Mouse (Mus musculus) neural tube, embryonic 12.5 days (tissue): Measurements from ENCODE around the gene Mapkap1. TPM values are rescaled to one million over a fixed set of nuclear protein-coding genes. Genes with fewer than 3 reads are reported as not detected.
A peak's percentile ranks its signal among the peaks of the same experiment; 100 is the strongest.

Source experiments
- ATAC-seq: fragments of 200-750 bp; cut with Nextera tagmentation; 2 replicates; pipeline ENCODE4 v1.8.0; 2017; ENCODE audit warnings: low read depth, mild to moderate bottlenecking, moderate TSS enrichment, moderate library complexity; ENCODE audit not compliant: low FRiP score
- H3K27ac ChIP-seq: fragments of 300-500 bp; sonication (generic); 2 replicates; pipeline ENCODE4 v1.5.1; 2016
- H3K27me3 ChIP-seq: fragments of 300-500 bp; sonication (generic); replicated peaks from 2 replicates; pipeline ENCODE4 v1.6.1; 2016; ENCODE audit warnings: mild to moderate bottlenecking
- H3K36me3 ChIP-seq: fragments of 300-500 bp; sonication (generic); 2 replicates; pipeline ENCODE4 v1.6.1; 2016; ENCODE audit warnings: mild to moderate bottlenecking
- H3K4me1 ChIP-seq: fragments of 300-500 bp; sonication (generic); 2 replicates; pipeline ENCODE4 v1.6.1; 2016
- H3K4me2 ChIP-seq: fragments of 300-500 bp; sonication (generic); replicated peaks from 2 replicates; pipeline ENCODE4 v1.6.1; 2016; ENCODE audit warnings: mild to moderate bottlenecking
- H3K4me3 ChIP-seq: fragments of 300-500 bp; sonication (generic); 2 replicates; pipeline ENCODE4 v1.5.1; 2016
- H3K9ac ChIP-seq: fragments of 300-500 bp; sonication (generic); 2 replicates; pipeline ENCODE4 v1.6.1; 2016; ENCODE audit warnings: mild to moderate bottlenecking
- H3K9me3 ChIP-seq: fragments of 300-500 bp; sonication (generic); 2 replicates; pipeline ENCODE4 v1.6.1; 2016; ENCODE audit warnings: mild to moderate bottlenecking
- WGBS: fragments of 180-500 bp; shearing (Covaris S2); methylation state at CpG from one replicate; pipeline ENCODE4 v1.1.7; 2016; 5-methylcytosine and 5-hydroxymethylcytosine counted together
- polyA plus RNA-seq: library from polyadenylated mRNA; unstranded; fragments of >200 nt; fragmentation: Nextera tagmentation; extraction: Ambion mirVana; gene quantifications from 2 replicates; pipeline ENCODE4 v1.2.1, GENCODE M21; 2016

Gene Mapkap1
- polyA plus RNA-seq, 1 experiment from 2014 or later: 114 TPM

DNA sequence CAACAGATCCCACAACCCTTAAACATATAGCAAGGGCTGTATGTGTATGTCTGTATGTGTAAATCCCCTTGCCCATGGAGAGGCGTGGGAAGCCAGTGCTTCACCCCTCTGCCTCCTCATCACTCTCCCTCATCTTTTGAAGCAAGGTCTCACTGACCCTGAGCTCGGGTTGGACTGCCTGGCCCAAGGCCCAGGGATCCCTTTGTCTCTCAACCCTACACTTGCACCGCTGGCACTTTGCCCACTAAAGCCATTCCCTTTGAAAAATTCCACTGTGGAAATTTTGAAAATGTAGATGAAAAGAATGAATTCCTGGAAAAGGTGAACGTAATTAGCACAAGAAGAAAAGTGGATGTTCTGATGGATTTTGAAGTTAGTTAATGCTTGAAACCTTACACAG is 159.6 kb downstream of the Mapkap1 start:
- Histone ChIP-seq H3K4me2 (no peak overlapping the region), H3K4me3 (no peak overlapping the region), H3K9ac (no peak overlapping the region), H3K27me3 (no peaks in the 10 kb centered on the region), H3K9me3 (no peaks in the 10 kb centered on the region), H3K27ac (no peak overlapping the region), H3K4me1 (peaks cover 25% of the 10 kb centered on the region), H3K36me3 (no peaks in the 10 kb centered on the region)
- no peak for ATAC-seq
- 86% methylated on average over 4 of the region's 4 CpGs for WGBS

DNA sequence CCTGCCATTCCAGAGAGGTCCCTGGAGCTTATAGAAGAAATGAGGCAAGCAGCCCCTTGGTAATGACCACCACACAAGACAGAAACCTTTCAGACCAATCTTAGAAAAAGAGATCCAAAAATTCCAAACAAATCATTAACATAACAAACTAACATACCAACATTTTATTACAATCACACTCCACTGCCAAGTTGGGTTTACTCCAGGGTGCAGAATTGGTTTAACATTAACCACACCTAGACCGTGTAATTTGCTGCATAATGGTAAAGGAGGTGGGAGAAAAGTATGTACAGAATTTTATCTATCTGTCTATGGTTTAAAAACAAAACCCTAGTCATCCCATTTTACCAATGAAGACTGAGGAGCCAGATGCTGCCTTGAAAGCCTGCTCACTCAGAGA is 160.0 kb downstream of the Mapkap1 start:
- WGBS: 90% methylated on average over 1 of the region's 1 CpGs
- Histone ChIP-seq H3K27me3 (no peaks in the 10 kb centered on the region), H3K36me3 (no peaks in the 10 kb centered on the region), H3K27ac (no peak overlapping the region), H3K9me3 (no peaks in the 10 kb centered on the region), H3K4me1 (peaks cover 25% of the 10 kb centered on the region), H3K4me2 (no peak overlapping the region), H3K9ac (no peak overlapping the region), H3K4me3 (no peak overlapping the region)
- ATAC-seq: no peak

DNA sequence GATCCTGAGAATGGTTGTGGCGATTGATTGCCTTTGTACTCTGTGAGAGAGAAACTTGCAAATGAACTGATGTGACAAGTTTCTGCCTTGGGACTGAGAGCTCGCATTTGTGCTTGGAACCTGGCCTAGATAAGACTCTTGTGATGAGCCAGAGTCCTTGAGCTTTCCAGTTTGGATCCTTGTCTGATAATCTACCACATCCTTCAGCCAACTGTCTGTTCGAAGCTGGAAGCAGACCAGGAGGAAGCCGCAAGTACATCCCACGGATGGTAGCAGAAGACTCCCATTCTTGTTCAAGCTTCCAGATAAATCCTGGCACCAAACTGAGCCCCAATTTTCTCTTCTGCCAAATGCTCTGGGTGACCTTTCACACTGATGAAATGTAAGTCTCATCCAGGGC is 162.6 kb downstream of the Mapkap1 start:
- 87% methylated on average over 5 of the region's 5 CpGs for WGBS
- H3K27ac ChIP-seq: no peak overlapping the region
- no peaks in the 10 kb centered on the region for H3K36me3 ChIP-seq
- no peak overlapping the region for H3K9ac ChIP-seq
- no peak for ATAC-seq
- no peaks in the 10 kb centered on the region for H3K27me3 ChIP-seq
- H3K4me3 ChIP-seq: no peak overlapping the region
- H3K4me1 ChIP-seq: peaks cover 33% of the 10 kb centered on the region
- H3K4me2 ChIP-seq: no peak overlapping the region
- no peaks in the 10 kb centered on the region for H3K9me3 ChIP-seq

DNA sequence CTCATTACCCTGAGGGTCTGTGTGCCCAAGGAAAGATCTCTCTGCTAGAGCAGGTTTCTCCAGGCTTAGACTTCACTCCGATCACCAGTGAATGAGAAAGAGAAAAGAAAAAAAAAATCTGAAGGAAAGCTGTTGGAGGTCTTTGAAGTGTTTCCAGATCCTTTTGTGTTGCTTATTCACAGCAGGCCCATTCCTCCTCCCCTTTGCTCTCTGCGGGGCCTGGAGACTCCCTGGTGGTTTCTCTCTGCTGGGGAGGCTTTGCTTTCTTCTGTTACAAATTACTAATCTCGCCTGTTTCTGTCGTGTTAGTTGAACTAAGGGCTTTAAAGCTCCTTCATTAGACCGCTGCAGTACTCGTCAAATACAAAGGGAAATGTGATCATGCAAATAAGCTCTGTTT is 163.8 kb downstream of the Mapkap1 start:
- H3K9ac ChIP-seq: no peak overlapping the region
- no peak for ATAC-seq
- H3K4me2 ChIP-seq: 0 out of 2 replicates have a peak overlapping the region, but pooled peaks have one; percentile 16
- H3K9me3 ChIP-seq: no peaks in the 10 kb centered on the region
- H3K4me3 ChIP-seq: no peak overlapping the region
- H3K36me3 ChIP-seq: no peaks in the 10 kb centered on the region
- no peaks in the 10 kb centered on the region for H3K27me3 ChIP-seq
- H3K4me1 ChIP-seq: peaks cover 33% of the 10 kb centered on the region
- WGBS: 5% methylated on average over 6 of the region's 6 CpGs
- no peak overlapping the region; the same call in 1 of the 2 replicates for H3K27ac ChIP-seq

DNA sequence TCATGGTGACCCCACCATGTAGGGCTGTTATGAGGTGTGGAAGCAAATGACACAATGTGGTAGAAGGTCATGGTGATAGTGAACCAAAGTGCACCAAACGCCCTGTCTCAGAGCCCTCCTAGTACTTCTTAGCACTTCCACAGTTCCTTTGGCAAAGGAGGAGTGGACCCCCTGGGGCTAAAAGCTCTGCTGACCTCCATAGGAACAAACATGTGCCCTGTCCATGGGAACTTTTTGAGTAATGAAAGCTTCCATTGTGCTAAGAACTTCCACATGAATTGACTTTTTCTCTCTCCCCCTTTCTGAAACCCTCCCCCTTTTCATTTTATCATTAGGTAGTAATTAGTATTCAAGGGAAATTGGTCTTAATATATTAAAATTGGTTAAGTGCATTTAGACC is 164.5 kb downstream of the Mapkap1 start:
- Histone ChIP-seq H3K4me2 (no peak overlapping the region), H3K36me3 (no peaks in the 10 kb centered on the region), H3K27ac (no peak overlapping the region), H3K27me3 (no peaks in the 10 kb centered on the region), H3K4me3 (no peak overlapping the region), H3K9ac (no peak overlapping the region), H3K4me1 (peaks cover 35% of the 10 kb centered on the region), H3K9me3 (no peaks in the 10 kb centered on the region)
- WGBS: 0% methylated on average over 1 of the region's 1 CpGs
- no peak for ATAC-seq

DNA sequence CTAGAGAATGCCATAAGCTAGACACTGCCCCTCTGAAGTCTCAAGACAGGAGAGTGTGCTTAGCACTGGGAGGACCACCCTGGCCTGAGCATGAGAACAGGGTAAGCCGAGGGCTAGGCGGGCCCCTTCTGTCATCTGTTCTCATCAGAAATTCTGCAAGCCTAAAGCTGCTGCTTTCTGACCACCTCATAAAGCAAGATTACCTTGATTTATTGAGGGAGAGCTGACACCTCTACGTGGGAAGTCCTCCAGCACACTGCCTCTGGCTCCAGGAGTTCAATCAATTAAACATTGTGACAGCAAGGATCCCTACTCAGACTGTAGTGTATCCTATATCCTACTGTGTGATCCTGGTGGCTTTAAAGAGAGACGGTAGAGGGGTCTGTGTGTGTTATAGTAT is 166.5 kb downstream of the Mapkap1 start:
- Histone ChIP-seq H3K27ac (no peak overlapping the region), H3K4me2 (no peak overlapping the region), H3K4me3 (no peak overlapping the region), H3K9ac (no peak overlapping the region), H3K4me1 (peaks cover 39% of the 10 kb centered on the region), H3K36me3 (no peaks in the 10 kb centered on the region), H3K27me3 (no peaks in the 10 kb centered on the region), H3K9me3 (no peaks in the 10 kb centered on the region)
- no peak for ATAC-seq
- WGBS: 16% methylated on average over 4 of the region's 4 CpGs

DNA sequence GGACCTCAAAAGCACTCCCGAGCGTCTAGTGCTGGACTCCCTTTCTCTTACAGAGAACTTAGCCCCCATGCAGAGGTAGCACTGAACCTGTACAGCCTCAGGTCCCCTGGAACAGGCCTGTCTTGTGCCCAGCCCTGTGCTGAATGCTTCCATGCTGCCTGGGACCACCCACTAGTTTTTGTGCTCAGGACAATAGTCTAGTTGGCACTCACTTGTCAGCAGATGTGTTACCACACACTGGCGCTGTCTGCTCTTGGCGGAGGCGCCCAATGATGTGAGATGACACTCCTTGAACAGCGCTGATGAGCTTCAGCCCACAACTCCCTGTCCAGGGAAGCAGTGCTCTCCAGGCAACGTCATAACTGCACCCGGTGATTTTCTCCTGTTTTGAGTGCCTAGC is 182.0 kb downstream of the Mapkap1 start:
- H3K9me3 ChIP-seq: no peaks in the 10 kb centered on the region
- no peak overlapping the region for H3K27ac ChIP-seq
- H3K4me2 ChIP-seq: no peak overlapping the region
- no peak for ATAC-seq
- peaks cover 9% of the 10 kb centered on the region; the same call in 1 of the 2 replicates for H3K4me1 ChIP-seq
- no peak overlapping the region for H3K4me3 ChIP-seq
- H3K36me3 ChIP-seq: peaks cover 11% of the 10 kb centered on the region
- H3K27me3 ChIP-seq: no peaks in the 10 kb centered on the region
- 78% methylated on average over 8 of the region's 8 CpGs for WGBS
- no peak overlapping the region for H3K9ac ChIP-seq

DNA sequence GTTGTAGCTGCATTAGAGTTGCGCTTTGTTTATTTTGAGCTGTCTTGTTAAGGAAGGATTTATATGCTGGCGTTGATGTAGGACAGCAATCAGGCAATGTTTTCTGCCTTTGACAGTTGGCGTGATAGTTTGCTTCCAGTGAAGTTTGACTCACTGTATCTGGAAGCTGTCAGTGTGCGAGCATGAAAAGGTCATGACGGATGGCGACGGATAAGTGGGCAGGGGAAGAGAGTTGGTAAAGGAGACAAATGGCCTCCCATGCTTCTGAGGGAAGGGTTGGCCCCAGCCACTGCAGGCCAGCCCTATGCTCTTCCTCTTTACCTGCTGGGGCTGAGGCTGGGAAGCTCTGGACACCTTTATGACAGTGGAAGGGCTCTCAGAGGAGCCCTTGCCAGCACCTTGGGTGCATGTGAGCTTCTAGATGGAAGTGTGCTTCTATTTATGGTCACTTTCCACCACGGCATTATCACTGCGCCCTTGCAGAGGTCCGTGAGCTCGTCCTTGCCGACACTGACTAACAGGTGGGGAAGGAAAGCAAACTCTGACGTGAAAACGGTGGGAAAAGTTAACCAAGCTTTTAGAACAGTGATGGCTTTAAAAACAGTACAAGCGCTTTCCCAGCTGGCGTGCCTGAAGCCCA is 185.3 kb downstream of the Mapkap1 start:
- no peaks in the 10 kb centered on the region for H3K27me3 ChIP-seq
- H3K4me3 ChIP-seq: no peak overlapping the region
- ATAC-seq: no peak
- no peak overlapping the region for H3K4me2 ChIP-seq
- peaks cover 9% of the 10 kb centered on the region; the same call in 1 of the 2 replicates for H3K4me1 ChIP-seq
- H3K9ac ChIP-seq: no peak overlapping the region
- H3K9me3 ChIP-seq: no peaks in the 10 kb centered on the region
- WGBS: 79% methylated on average over 16 of the region's 16 CpGs
- no peaks in the 10 kb centered on the region for H3K36me3 ChIP-seq
- H3K27ac ChIP-seq: no peak overlapping the region

DNA sequence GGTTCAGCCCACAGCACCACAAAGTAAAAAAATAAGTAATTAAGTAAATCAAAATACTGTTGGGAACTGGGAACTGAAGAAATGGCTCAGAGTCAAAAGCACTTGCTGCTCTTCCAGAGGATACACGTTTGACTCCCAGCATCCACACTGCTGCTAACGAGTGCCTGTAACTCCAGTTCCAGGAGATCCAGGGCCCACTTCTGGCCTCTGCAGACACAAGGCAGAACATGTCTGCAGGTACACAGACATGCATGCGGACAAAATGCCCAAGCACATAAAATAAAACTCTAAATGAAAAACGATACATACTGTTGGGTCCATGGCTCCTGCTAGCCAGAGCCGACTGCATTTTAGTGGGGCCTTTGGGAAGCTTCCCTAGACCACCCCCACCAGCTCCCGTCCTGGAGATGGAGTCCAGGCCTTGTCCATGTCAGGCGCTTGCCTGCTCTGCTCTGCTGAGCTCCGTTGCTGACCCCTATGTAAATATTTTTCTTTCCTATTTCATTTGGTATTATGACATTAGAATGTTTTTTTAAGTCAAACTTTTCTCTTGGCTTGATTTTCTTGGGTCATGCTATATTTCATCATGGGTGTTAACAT is 185.9 kb downstream of the Mapkap1 start:
- Histone ChIP-seq H3K9ac (no peak overlapping the region), H3K9me3 (no peaks in the 10 kb centered on the region)
- WGBS: 77% methylated on average over 8 of the region's 8 CpGs

DNA sequence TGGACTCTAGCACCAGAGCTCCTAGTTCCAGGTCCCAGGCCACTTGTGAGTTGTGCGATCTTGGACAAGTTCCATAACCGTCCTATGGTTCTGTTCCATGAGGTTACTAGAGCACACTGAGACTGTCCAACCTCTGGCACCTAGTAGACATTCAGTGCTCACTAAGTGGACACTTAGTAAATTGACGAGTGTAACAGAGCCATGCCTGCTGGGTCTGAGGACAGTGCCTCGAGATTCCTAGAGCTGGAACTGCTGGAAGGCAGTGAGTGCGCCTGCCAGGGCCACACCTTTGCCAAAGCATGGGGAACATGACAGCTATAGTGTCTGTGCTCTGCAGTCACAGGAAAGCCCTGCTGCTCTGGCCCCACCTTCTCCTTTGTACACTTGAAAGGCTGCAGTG is 187.4 kb downstream of the Mapkap1 start:
- Histone ChIP-seq H3K36me3 (no peaks in the 10 kb centered on the region; the same call in 1 of the 2 replicates), H3K9ac (no peak overlapping the region), H3K4me3 (no peak overlapping the region), H3K9me3 (no peaks in the 10 kb centered on the region), H3K27ac (0 out of 2 replicates have a peak overlapping the region, but pooled peaks have one; percentile 20), H3K4me2 (no peak overlapping the region), H3K27me3 (no peaks in the 10 kb centered on the region), H3K4me1 (peaks cover 9% of the 10 kb centered on the region)
- 86% methylated on average over 5 of the region's 5 CpGs for WGBS
- no peak for ATAC-seq

More for the DNA sequence above, 185.9 kb downstream of the Mapkap1 start:
- ATAC-seq: no peak
- Histone ChIP-seq H3K27me3 (no peaks in the 10 kb centered on the region), H3K36me3 (no peaks in the 10 kb centered on the region), H3K4me1 (peaks cover 9% of the 10 kb centered on the region; the same call in 1 of the 2 replicates), H3K27ac (no peak overlapping the region), H3K4me2 (no peak overlapping the region), H3K4me3 (no peak overlapping the region)

DNA sequence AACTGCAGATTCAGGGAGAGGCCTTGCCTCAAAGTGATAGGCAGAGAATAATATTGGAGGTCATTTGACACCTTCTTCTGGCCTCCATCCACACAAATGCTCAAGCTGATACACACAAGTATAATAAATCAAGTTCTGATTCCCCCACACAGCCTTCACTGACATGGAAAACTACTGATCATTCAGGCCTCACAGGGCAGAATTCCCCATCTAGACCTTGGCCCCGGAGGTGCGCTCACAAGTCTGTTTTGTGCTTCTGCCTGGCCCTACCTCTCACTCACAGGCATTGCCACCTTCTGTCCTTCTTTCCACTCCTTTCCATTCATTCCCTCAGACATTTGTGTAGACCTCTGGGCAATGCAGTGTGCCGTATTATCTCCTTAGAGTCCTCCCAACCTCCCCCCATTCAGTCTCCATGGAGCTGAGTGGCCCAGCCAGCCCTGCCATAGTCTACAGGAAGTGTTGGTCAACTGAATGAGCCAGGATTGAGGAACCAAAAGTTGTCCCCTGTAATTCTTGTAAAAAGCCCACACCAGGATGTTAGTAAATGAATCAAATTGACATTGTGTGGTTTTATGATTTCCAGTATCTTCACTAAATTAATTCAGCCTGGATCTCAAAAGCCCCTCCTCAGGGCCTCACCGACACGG is 193.2 kb downstream of the Mapkap1 start:
- no peak overlapping the region for H3K4me2 ChIP-seq
- WGBS: 46% methylated on average over 5 of the region's 5 CpGs
- no peak overlapping the region for H3K4me3 ChIP-seq
- H3K9ac ChIP-seq: no peak overlapping the region
- no peak overlapping the region for H3K27ac ChIP-seq
- peaks cover 42% of the 10 kb centered on the region for H3K4me1 ChIP-seq
- no peaks in the 10 kb centered on the region for H3K9me3 ChIP-seq
- no peaks in the 10 kb centered on the region for H3K27me3 ChIP-seq
- ATAC-seq: no peak
- no peaks in the 10 kb centered on the region; the same call in 1 of the 2 replicates for H3K36me3 ChIP-seq

DNA sequence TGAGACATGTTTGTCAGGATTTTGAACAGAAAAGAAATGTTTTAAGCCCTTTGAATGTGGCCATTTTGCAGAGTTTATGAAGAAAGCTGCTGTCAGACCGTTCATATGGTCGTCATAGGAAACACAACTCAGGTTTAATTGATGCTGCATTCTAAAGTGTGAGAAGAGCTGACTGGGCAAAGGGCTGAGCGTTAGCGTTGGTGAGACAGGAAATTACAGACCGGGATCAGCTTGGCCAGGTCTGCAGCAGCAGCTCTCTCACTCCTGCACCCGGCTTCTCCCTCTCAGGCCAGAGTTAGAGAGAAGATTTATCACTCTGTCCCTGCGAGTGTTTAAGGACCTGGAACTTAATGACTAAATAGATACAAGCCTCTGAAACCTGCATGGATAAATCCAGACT is 194.2 kb downstream of the Mapkap1 start:
- Histone ChIP-seq H3K9ac (no peak overlapping the region), H3K4me1 (peaks cover 42% of the 10 kb centered on the region), H3K4me3 (no peak overlapping the region), H3K27ac (no peak overlapping the region), H3K27me3 (no peaks in the 10 kb centered on the region), H3K36me3 (no peaks in the 10 kb centered on the region; the same call in 1 of the 2 replicates), H3K9me3 (no peaks in the 10 kb centered on the region), H3K4me2 (no peak overlapping the region)
- no peak for ATAC-seq
- WGBS: 7% methylated on average over 7 of the region's 7 CpGs
